Mouse (Mus musculus) adipocyte (in vitro differentiated cells): ENCODE measurements around the gene Gm21060.
"Not testable (repeated sequence)": the region's sequence is repeated elsewhere in the genome, so short reads cannot be mapped to it uniquely, and the experiment has no call there.

Experiments used
- DNase-seq: peaks from one replicate; pipeline ENCODE4 v3.0.0-alpha.2; 2016; ENCODE audit warnings: low spot score

Gm21060 gene

GRCm38 (mm10) chr19:61296969-61297368, at the start of gene Gm21060:
Gm21060 (minus strand) TSS chr19:61297069.
- no peak for DNase-seq

GRCm38 (mm10) chr19:61320844-61321243, 24.0 kb upstream of the Gm21060 start:
- DNase-seq: not testable (repeated sequence)

DNA sequence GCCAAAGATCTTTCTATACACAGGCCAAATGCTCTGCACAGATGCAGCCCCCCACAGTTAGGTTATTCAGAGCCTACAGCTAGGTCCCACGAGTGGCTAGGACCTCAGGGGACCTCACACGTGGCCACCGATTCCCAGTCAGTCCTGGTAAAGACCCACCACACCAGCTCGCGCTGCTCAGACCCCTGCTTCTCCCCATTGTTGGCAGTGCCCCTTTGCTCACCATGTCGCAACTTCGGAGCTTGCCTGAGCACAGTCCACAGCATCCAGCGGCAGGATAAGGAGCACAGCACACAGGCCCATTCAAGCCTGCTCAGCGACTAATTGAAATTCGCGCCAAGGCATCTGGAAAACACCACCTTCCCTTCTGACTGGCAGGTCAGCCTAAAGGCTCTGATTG, 16.3 kb upstream of the Gm21060 start:
- DNase-seq: not testable (repeated sequence)

- not testable (repeated sequence) for DNase-seq
Observed at GRCm38 (mm10) chr19:61312400-61312799, 15.5 kb upstream of the Gm21060 start.

- DNase-seq: not testable (repeated sequence)
Observed at GRCm38 (mm10) chr19:61308083-61308482, 11.2 kb upstream of the Gm21060 start.

- DNase-seq: not testable (repeated sequence)
Observed at GRCm38 (mm10) chr19:61285033-61285432, 11.8 kb downstream of the Gm21060 start.

DNA sequence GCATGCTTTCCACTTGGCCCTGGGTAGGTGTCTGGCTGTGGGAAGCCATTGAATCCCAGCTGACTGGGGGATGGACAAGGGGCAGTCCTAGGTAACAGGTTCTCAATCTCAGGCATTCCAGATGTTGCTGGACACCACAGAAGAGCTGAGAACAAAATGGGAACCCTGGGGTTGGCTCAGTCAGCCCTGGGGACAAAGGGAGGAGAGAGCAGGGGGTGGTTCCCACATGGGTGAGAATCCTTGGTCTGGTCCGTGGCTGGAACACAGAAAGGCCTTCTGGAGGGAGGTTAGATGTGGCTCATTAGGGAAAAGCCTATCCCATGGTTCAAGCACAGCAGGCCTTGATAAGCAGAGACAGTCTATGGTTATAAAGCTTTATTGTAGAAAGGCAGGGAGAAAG, 13.3 kb downstream of the Gm21060 start:
- DNase-seq: no peak

- DNase-seq: no peak
Observed at GRCm38 (mm10) chr19:61275446-61275845, 21.4 kb downstream of the Gm21060 start.

- not testable (repeated sequence) for DNase-seq
Observed at GRCm38 (mm10) chr19:61269141-61269540, 27.7 kb downstream of the Gm21060 start.

DNA sequence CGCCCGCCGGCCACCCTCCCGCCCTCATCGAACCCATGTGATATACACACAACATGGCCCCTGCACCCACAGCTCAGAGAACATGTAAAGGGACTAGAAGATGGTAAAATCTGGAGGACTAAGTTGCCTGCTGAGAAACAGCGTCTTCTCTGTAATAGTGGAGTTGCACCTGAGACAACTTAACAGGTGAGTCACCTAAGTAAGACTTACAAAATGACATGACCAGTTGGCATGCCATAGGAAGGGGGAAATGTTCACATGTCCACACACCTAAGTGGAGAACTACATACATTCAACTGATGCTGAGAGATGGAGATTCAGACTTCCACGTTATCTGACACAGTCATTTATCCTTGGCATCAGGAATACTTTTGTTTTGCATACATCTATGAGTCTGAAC, 29.7 kb downstream of the Gm21060 start:
- no peak for DNase-seq

- DNase-seq: peak; percentile 97
Observed at GRCm38 (mm10) chr19:61266651-61267050, 30.2 kb downstream of the Gm21060 start.

DNA sequence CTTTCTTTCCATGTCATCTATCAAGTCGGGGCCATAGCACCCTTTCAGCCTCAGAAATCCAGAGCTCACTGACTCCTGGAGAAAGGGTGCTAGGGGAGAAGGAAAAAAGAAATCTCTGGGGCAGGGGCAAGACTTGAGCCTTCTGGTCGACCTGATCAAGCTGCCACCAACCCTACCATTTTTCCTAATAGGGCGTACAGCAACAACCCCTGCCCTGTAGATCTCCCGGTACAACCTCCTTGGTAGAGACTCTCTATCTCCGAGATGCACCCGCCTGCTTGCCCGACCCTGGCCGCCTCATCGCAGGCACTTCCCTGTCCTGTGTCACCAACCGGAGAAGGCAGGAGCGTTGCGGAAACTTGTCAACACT, 30.6 kb downstream of the Gm21060 start:
- DNase-seq: peak; percentile 55

GRCm38 (mm10) chr19:61265349-61266245, 31.3 kb downstream of the Gm21060 start:
- peak; percentile 89 for DNase-seq

DNA sequence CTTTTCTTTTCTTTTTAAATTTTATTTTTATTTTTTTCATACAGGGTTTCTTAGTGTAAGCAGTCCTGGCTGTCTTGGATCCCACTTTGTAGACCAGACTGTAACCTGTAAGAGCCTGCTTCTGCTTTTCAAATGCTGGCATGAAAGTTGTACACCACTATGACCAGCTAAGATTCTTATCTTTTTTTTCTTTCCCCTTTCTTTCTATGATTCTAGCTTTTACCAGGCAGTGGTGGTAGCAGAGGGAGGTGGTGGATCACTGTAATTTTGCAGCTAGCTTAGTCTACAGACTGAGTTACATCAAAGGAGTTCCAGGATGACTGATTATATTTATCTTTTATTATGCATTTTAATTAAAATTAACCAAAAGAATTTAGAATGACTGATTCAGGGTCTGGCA, 31.9 kb downstream of the Gm21060 start:
- DNase-seq: no peak

GRCm38 (mm10) chr19:61264227-61264626, 32.6 kb downstream of the Gm21060 start:
- peak; percentile 89 for DNase-seq

DNA sequence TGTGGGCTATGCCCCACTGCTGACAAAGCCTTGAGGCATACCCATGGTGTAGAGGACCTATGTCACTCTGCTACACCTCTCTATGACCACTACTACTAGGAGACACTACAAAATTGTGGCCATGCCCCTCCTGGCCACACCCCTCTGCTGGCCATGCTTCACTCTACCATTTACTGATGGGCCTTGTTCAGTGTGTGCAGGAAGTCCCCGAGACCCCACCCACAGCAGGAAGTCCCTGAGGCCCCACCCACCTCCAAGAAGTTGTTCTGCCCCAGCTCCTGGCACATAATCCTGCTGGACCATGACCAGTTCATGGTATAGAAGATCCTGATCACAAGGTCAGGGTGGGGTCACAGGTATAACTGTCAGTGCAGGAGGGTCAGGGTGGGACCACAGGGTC, 35.6 kb downstream of the Gm21060 start:
- no peak for DNase-seq

- no peak for DNase-seq
Observed at GRCm38 (mm10) chr19:61257733-61258132, 39.1 kb downstream of the Gm21060 start.

DNA sequence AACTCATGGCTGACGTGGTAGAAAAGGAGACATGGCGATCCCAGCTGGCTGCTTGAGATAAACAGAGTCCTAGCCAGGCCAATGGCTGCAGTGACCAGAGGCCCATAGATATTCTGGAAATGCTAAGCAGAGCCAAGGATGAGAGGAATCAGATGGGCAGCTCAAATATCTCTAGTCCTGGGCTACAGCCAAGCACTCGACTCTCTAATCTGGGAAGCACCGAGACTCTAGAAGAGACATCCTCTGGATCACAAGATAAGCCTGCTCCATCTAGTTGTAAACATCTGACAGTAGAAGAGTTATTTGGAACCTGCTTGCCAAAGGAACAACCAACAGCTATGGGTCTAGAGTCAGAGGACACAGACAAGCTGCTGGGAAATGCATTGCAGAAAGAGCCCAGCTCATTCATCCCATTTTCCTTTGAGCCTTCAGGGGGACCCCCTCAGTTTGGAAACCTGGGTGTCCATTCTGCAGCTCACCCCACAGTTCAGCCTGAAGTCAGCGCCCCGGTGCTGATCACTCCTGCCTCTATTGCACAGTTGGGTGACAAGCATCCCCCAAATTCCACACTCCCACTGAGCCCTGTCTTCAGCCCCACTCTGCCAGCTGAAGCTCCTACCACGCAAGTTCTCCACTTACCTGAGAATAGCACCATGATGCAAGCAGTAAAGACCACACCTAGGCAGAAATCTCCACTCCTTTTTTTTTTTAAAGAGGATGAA, 40.5 kb downstream of the Gm21060 start:
- no peak for DNase-seq

GRCm38 (mm10) chr19:61247334-61247733, 49.5 kb downstream of the Gm21060 start:
- DNase-seq: not testable (repeated sequence)
